Mouse (Mus musculus) C2C12 (cell line): ENCODE measurements at regions not wholly inside any gene's neighbourhood (a gene's known extent, or its start where the extent isn't known, plus 50 kb on each side); places are given as distances from the start of the nearest gene placed in this dataset.

ENCODE experiments used
- H3K27me3 ChIP-seq: one replicate; pipeline ENCODE4 v1.6.1; 2011; ENCODE audit not compliant: control insufficient read depth, insufficient read depth, insufficient read length
- H3K36me3 ChIP-seq: one replicate; pipeline ENCODE4 v1.6.1; 2011; ENCODE audit not compliant: control insufficient read depth, insufficient read depth
- H3K4me3 ChIP-seq: one replicate; pipeline ENCODE4 v1.5.1; 2011; ENCODE audit warnings: mild to moderate bottlenecking, control low read depth; ENCODE audit not compliant: poor library complexity, insufficient read depth, severe bottlenecking
- H3K79me2 ChIP-seq: one replicate; pipeline ENCODE4 v1.6.1; 2011; ENCODE audit not compliant: control insufficient read depth, insufficient read depth
- H3K79me3 ChIP-seq: one replicate; pipeline ENCODE4 v1.6.1; 2011; ENCODE audit warnings: low read depth, control low read depth
- H3ac ChIP-seq: one replicate; pipeline ENCODE3; 2011; ENCODE audit warnings: low read depth; ENCODE audit not compliant: control insufficient read depth, insufficient read length
- CEBPB ChIP-seq: IDR thresholded peaks from one replicate; pipeline ENCODE4 v1.6.1; 2011; ENCODE audit warnings: low read depth, mild to moderate bottlenecking, control low read depth, moderate library complexity
- CTCF ChIP-seq: IDR thresholded peaks from one replicate; pipeline ENCODE4 v1.5.1; 2011; ENCODE audit not compliant: control insufficient read depth, insufficient read depth, insufficient read length
- FOSL1 ChIP-seq: IDR thresholded peaks from one replicate; pipeline ENCODE4 v1.8.0; 2011; ENCODE audit warnings: mild to moderate bottlenecking, low read length; ENCODE audit not compliant: poor library complexity, insufficient read depth, severe bottlenecking
- MAX ChIP-seq: IDR thresholded peaks from one replicate; pipeline ENCODE4 v1.6.1; 2011; ENCODE audit warnings: mild to moderate bottlenecking, control low read depth
- MYOD1 ChIP-seq: IDR thresholded peaks from one replicate; pipeline ENCODE4 v1.6.1; 2011; ENCODE audit warnings: low read depth; ENCODE audit not compliant: control insufficient read depth, insufficient read length
- MYOG ChIP-seq: IDR thresholded peaks from one replicate; pipeline ENCODE4 v1.6.1; 2011; ENCODE audit not compliant: control insufficient read depth, insufficient read length; ENCODE audit errors: extremely low read depth
- USF1 ChIP-seq: IDR thresholded peaks from one replicate; pipeline ENCODE4 v1.6.1; 2011; ENCODE audit warnings: low read depth, mild to moderate bottlenecking, control low read depth, moderate library complexity

- H3K79me2 ChIP-seq, result no peaks in the 10 kb centered on the region
- no peaks in the 10 kb centered on the region for H3K27me3 ChIP-seq
- H3K79me3 ChIP-seq, result no peaks in the 10 kb centered on the region
- no peaks in the 10 kb centered on the region for H3K36me3 ChIP-seq
- H3ac ChIP-seq, result no peak overlapping the region
- no peak for TF ChIP-seq FOSL1
- no peak for TF ChIP-seq USF1
- TF ChIP-seq MYOG, result no peak
- TF ChIP-seq MYOD1, result no peak
- no peak for TF ChIP-seq CEBPB
- no peak for TF ChIP-seq MAX
- no peak for TF ChIP-seq CTCF
- no peak overlapping the region for H3K4me3 ChIP-seq
Measured at GRCm38 (mm10) chr15:88473221-88473620, 126.9 kb upstream of the Zdhhc25 start.

GRCm38 (mm10) chr15:88483471-88483870 lies 116.6 kb upstream of the Zdhhc25 start:
- TF ChIP-seq MYOD1 (no peak), USF1 (no peak), MYOG (no peak)
- Histone ChIP-seq H3K27me3 (no peaks in the 10 kb centered on the region), H3K36me3 (no peaks in the 10 kb centered on the region), H3K4me3 (no peak overlapping the region), H3ac (no peak overlapping the region), H3K79me2 (no peaks in the 10 kb centered on the region), H3K79me3 (no peaks in the 10 kb centered on the region)

- Histone ChIP-seq H3ac (no peak overlapping the region), H3K27me3 (no peaks in the 10 kb centered on the region), H3K79me3 (no peaks in the 10 kb centered on the region), H3K79me2 (no peaks in the 10 kb centered on the region), H3K36me3 (no peaks in the 10 kb centered on the region), H3K4me3 (no peak overlapping the region)
- TF ChIP-seq CEBPB (no peak), CTCF (no peak), MYOD1 (no peak), MYOG (no peak), MAX (no peak), FOSL1 (no peak), USF1 (no peak)
Measured at GRCm38 (mm10) chr15:88489715-88490114, 110.4 kb upstream of the Zdhhc25 start.

- Histone ChIP-seq H3K4me3 (no peak overlapping the region), H3K79me2 (no peaks in the 10 kb centered on the region), H3K36me3 (no peaks in the 10 kb centered on the region), H3K79me3 (no peaks in the 10 kb centered on the region), H3K27me3 (no peaks in the 10 kb centered on the region), H3ac (no peak overlapping the region)
- TF ChIP-seq CEBPB (no peak), FOSL1 (no peak), MYOD1 (no peak), USF1 (no peak), MAX (no peak), MYOG (no peak), CTCF (no peak)
Measured at GRCm38 (mm10) chr15:88490316-88491090, 109.6 kb upstream of the Zdhhc25 start.

GRCm38 (mm10) chr15:88491091-88491366 lies 109.1 kb upstream of the Zdhhc25 start:
- H3K27me3 ChIP-seq, result no peaks in the 10 kb centered on the region
- TF ChIP-seq CTCF (no peak), MYOG (no peak), MYOD1 (no peak), CEBPB (no peak), FOSL1 (no peak), MAX (no peak), USF1 (no peak)
- no peak overlapping the region for H3K4me3 ChIP-seq
- H3K79me3 ChIP-seq, result no peaks in the 10 kb centered on the region
- no peaks in the 10 kb centered on the region for H3K79me2 ChIP-seq
- H3K36me3 ChIP-seq, result no peaks in the 10 kb centered on the region
- no peak overlapping the region for H3ac ChIP-seq

GRCm38 (mm10) chr15:88497957-88498356 lies 102.1 kb upstream of the Zdhhc25 start:
- H3K79me3 ChIP-seq, result no peaks in the 10 kb centered on the region
- TF ChIP-seq USF1, result no peak
- no peak for TF ChIP-seq CEBPB
- no peak for TF ChIP-seq MAX
- no peak for TF ChIP-seq FOSL1
- TF ChIP-seq MYOG, result no peak
- TF ChIP-seq CTCF, result no peak
- no peak for TF ChIP-seq MYOD1
- no peaks in the 10 kb centered on the region for H3K27me3 ChIP-seq
- H3ac ChIP-seq, result no peak overlapping the region
- no peaks in the 10 kb centered on the region for H3K36me3 ChIP-seq
- no peak overlapping the region for H3K4me3 ChIP-seq
- H3K79me2 ChIP-seq, result no peaks in the 10 kb centered on the region
